Mouse (Mus musculus): ENCODE results near the gene Adprm. TPM values are rescaled to one million over a fixed set of nuclear protein-coding genes. Genes with fewer than 3 reads are reported as not detected.

Adprm gene
- polyA plus RNA-seq, 1 experiment, result 15.4 TPM

DNA sequence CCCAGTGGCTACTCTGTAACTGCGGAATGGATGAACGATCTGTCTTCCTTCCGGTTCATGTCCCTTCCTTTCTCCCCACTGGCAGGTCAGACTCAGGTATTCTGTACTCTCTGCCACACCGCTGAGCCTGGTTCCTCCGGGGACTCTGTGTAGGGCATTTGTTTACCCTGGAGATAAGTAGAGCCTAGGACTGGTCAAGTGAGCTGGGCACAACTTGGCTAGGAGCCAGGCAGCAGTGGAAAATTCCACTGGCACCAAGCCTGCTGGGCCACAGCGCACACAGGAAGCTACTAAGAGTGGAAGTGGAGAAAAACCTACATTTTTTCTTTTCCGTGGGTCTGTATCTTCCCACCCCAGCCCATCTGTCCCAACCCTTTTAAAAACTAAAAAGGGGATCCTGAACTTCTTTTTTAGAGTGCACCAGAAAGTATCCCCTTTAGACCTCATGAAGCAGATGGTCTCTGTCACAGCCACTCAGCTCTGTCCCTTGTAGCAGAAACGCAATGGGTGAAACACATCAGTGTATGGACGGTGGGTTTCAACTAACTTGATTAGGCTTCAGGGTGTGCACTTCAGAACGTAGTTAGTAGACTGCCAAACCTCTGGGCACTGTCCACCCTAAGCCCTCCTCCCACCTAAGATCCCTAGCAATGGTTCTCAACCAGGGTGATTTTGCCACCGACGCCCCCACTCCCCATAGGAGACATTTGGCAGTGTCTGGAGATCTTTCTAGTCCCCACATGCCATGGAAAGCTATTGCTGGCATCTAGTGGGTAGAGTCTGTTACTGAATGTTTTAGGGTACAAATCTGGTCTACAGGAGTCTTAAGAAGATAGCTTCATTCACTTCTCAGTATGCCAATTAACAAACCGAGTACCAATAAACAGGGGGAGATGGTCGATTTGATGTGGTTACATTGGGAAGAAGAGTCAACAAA is 53.7 kb downstream of the Adprm start:
- Histone ChIP-seq H3K4me3 (replicated peaks; ENCODE audit: control insufficient read depth, low read depth, low read length) (no peak overlapping the region), H3K4me1 (ENCODE audit: control insufficient read depth, insufficient read depth, low read length) (no peaks in the 10 kb centered on the region), H3K27ac (ENCODE audit: control insufficient read depth, insufficient read depth, low read depth, low read length, poor library complexity) (no peak overlapping the region)
- WGBS, result 70% methylated on average over 14 of the region's 14 CpGs
- TF ChIP-seq CTCF (IDR thresholded peaks at IDR 0.05; ENCODE audit: control insufficient read depth, insufficient read depth, low read length), result no peak
- TF ChIP-seq POLR2A (IDR thresholded peaks at IDR 0.05; ENCODE audit: borderline replicate concordance, control insufficient read depth, low read depth, low read length), result no peak

- Histone ChIP-seq H3K4me3 (replicated peaks; ENCODE audit: control insufficient read depth, low read depth, low read length) (no peak overlapping the region), H3K27ac (ENCODE audit: control insufficient read depth, insufficient read depth, low read depth, low read length, poor library complexity) (no peak overlapping the region), H3K4me1 (ENCODE audit: control insufficient read depth, insufficient read depth, low read length) (no peaks in the 10 kb centered on the region)
- no peak for TF ChIP-seq CTCF (IDR thresholded peaks at IDR 0.05; ENCODE audit: control insufficient read depth, insufficient read depth, low read length)
- no peak for TF ChIP-seq POLR2A (IDR thresholded peaks at IDR 0.05; ENCODE audit: borderline replicate concordance, control insufficient read depth, low read depth, low read length)
- 76% methylated on average over 4 of the region's 4 CpGs for WGBS
These were observed 55.9 kb downstream of the Adprm start for GRCm38 (mm10) chr11:66996446-66996845.

GRCm38 (mm10) chr11:66993674-66994073 is 58.7 kb downstream of the Adprm start:
- Histone ChIP-seq H3K27ac (ENCODE audit: control insufficient read depth, insufficient read depth, low read depth, low read length, poor library complexity) (no peak overlapping the region), H3K4me3 (replicated peaks; ENCODE audit: control insufficient read depth, low read depth, low read length) (no peak overlapping the region), H3K4me1 (ENCODE audit: control insufficient read depth, insufficient read depth, low read length) (no peaks in the 10 kb centered on the region)
- TF ChIP-seq CTCF (IDR thresholded peaks at IDR 0.05; ENCODE audit: control insufficient read depth, insufficient read depth, low read length) (no peak), POLR2A (IDR thresholded peaks at IDR 0.05; ENCODE audit: borderline replicate concordance, control insufficient read depth, low read depth, low read length) (no peak)
- 52% methylated on average over 1 of the region's 1 CpGs for WGBS

DNA sequence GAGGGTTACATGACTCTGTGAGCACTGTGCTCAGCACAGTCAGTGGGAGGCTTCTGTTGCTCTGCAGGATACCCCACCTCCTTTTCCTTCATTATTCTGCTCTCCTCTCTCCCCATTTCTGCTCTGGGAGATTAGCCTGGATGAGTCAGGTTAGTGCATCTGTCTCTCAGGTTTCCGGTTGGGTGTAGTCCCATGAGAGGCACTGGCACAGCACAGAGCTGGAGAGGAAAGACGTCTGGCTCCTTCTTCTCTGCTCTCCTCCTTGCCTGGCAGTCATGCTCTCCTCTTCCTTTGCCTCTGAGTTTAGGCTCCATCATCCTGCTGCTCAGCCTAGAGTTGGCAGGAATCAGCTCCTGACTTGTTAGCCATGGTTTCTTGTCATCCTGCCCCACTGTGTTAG is 60.2 kb downstream of the Adprm start:
- H3K4me3 ChIP-seq (replicated peaks; ENCODE audit: control insufficient read depth, low read depth, low read length), result no peak overlapping the region
- H3K27ac ChIP-seq (ENCODE audit: control insufficient read depth, insufficient read depth, low read depth, low read length, poor library complexity), result no peak overlapping the region
- TF ChIP-seq POLR2A (IDR thresholded peaks at IDR 0.05; ENCODE audit: borderline replicate concordance, control insufficient read depth, low read depth, low read length) (no peak), CTCF (IDR thresholded peaks at IDR 0.05; ENCODE audit: control insufficient read depth, insufficient read depth, low read length) (no peak)
- H3K4me1 ChIP-seq (ENCODE audit: control insufficient read depth, insufficient read depth, low read length), result no peaks in the 10 kb centered on the region
- 75% methylated on average over 2 of the region's 2 CpGs for WGBS

Other genes starting within 250 kb of the Adprm start
- gene Pirt, start 140.6 kb downstream of the Adprm start, polyA plus RNA-seq (2011; ENCODE audit: insufficient read depth, insufficient read length, low replicate concordance, missing spikeins), result not detected in 2 replicates
- gene Tmem238l, start 96.0 kb downstream of the Adprm start, polyA plus RNA-seq (2011; ENCODE audit: insufficient read depth, insufficient read length, low replicate concordance, missing spikeins), result not detected in 2 replicates
- gene Tmem220, start 27.4 kb downstream of the Adprm start, polyA plus RNA-seq (2011; ENCODE audit: insufficient read depth, insufficient read length, low replicate concordance, missing spikeins), result 0.61 TPM in 1 of 2 replicates, not detected in the other
- gene Sco1, start 76 bp upstream of the Adprm start, polyA plus RNA-seq (2011; ENCODE audit: insufficient read depth, insufficient read length, low replicate concordance, missing spikeins), result 3.2 and 5.0 TPM in 2 replicates
- gene Myh3, start 25.7 kb upstream of the Adprm start, polyA plus RNA-seq (2011; ENCODE audit: insufficient read depth, insufficient read length, low replicate concordance, missing spikeins), result not detected in 2 replicates
- 1.7 and 6.8 TPM in 2 replicates for gene Myh2, start 118.4 kb upstream of the Adprm start, polyA plus RNA-seq (2011; ENCODE audit: insufficient read depth, insufficient read length, low replicate concordance, missing spikeins)
- gene Myh1, start 147.5 kb upstream of the Adprm start, polyA plus RNA-seq (2011; ENCODE audit: insufficient read depth, insufficient read length, low replicate concordance, missing spikeins), result 11.4 and 12.9 TPM in 2 replicates
- gene Myh4, start 185.4 kb upstream of the Adprm start, polyA plus RNA-seq (2011; ENCODE audit: insufficient read depth, insufficient read length, low replicate concordance, missing spikeins), result 1.8 and 4.4 TPM in 2 replicates
- not detected in 2 replicates for gene Myh8, start 224.5 kb upstream of the Adprm start, polyA plus RNA-seq (2011; ENCODE audit: insufficient read depth, insufficient read length, low replicate concordance, missing spikeins)